Mouse (Mus musculus): ENCODE results near the gene Bhlhe40.

- no peak for TF ChIP-seq CTCF (IDR thresholded peaks at IDR 0.05; ENCODE audit: extremely low read depth, insufficient read depth, low read length)
- no peak for TF ChIP-seq POLR2A (IDR thresholded peaks at IDR 0.05; ENCODE audit: extremely low read depth, insufficient read depth, low read length)
Measured at GRCm38 (mm10) chr6:108688344-108688743, 27.9 kb downstream of the Bhlhe40 start.
